Mouse (Mus musculus) liver, embryonic 14.5 days (tissue): Measurements from ENCODE around the gene Shisa8. TPM values are rescaled to one million over a fixed set of nuclear protein-coding genes. Genes with fewer than 3 reads are reported as not detected.

ENCODE experiments used
- ATAC-seq: fragments of 200-750 bp; cut with Nextera tagmentation; 2 replicates; pipeline ENCODE4 v1.8.0; 2017; ENCODE audit warnings: moderate number of reproducible peaks, mild to moderate bottlenecking, moderate library complexity; ENCODE audit not compliant: insufficient read depth
- DNase-seq, 3 experiments: peaks; one replicate each; pipeline ENCODE4 v3.0.0-alpha.2; 2012 to 2013; ENCODE audit warnings: low read depth in 3 of 3, low spot score in 3 of 3
- H3K27ac ChIP-seq: fragments of 300-500 bp; sonication (generic); 2 replicates; pipeline ENCODE4 v1.5.1; 2014; ENCODE audit warnings: moderate library complexity, mild to moderate bottlenecking, control low read depth, inconsistent platforms
- H3K27me3 ChIP-seq: fragments of 300-500 bp; sonication (generic); 2 replicates; pipeline ENCODE4 v1.6.1; 2014; ENCODE audit warnings: mild to moderate bottlenecking, low read length, moderate library complexity; ENCODE audit not compliant: control insufficient read depth, insufficient read depth
- H3K36me3 ChIP-seq: fragments of 300-500 bp; sonication (generic); replicated peaks from 2 replicates; pipeline ENCODE4 v1.6.1; 2014; ENCODE audit warnings: low read depth; ENCODE audit not compliant: control insufficient read depth, insufficient read depth
- H3K4me1 ChIP-seq, 2 experiments: fragments of 200-500 bp in 1 of 2; fragments of 300-500 bp in 1 of 2; sonication (generic) in 1 of 2; replicated peaks; 2 replicates each; pipeline ENCODE4 v1.6.1; 2012 to 2014; ENCODE audit warnings: antibody characterized with exemption in 1 of 2, inconsistent platforms in 1 of 2, low read length in 1 of 2; ENCODE audit not compliant: control insufficient read depth in 2 of 2, insufficient read depth in 2 of 2
- H3K4me2 ChIP-seq: fragments of 300-500 bp; sonication (generic); 2 replicates; pipeline ENCODE4 v1.6.1; 2014; ENCODE audit warnings: low read depth, mild to moderate bottlenecking, control low read depth, moderate library complexity
- H3K4me3 ChIP-seq, 2 experiments: fragments of 200-500 bp in 1 of 2; fragments of 300-500 bp in 1 of 2; sonication (generic) in 1 of 2; 2 replicates each; pipeline ENCODE4 v1.5.1; 2012 to 2014; ENCODE audit warnings: low read depth in 2 of 2, low read length in 2 of 2, mild to moderate bottlenecking in 2 of 2, control low read depth in 1 of 2, inconsistent platforms in 1 of 2, moderate library complexity in 1 of 2; ENCODE audit not compliant: insufficient read depth in 1 of 2
- H3K9ac ChIP-seq: fragments of 300-500 bp; sonication (generic); replicated peaks from 2 replicates; pipeline ENCODE4 v1.6.1; 2014; ENCODE audit warnings: mild to moderate bottlenecking, control low read depth, moderate library complexity
- H3K9me3 ChIP-seq: fragments of 300-500 bp; sonication (generic); 2 replicates; pipeline ENCODE4 v1.6.1; 2016; ENCODE audit warnings: low read length, mixed read lengths; ENCODE audit not compliant: control insufficient read depth
- CTCF ChIP-seq: IDR thresholded peaks from 2 replicates; pipeline ENCODE4 v1.5.1; 2016; ENCODE audit warnings: antibody characterized with exemption, low read depth, control low read depth
- EP300 ChIP-seq: IDR thresholded peaks from 2 replicates; pipeline ENCODE4 v1.6.1; 2016; ENCODE audit warnings: antibody characterized with exemption, low read depth
- WGBS: fragments of 180-500 bp; shearing (Covaris S2); extraction: QIAGEN DNeasy Blood & Tissue Kit; methylation state at CpG from one replicate; pipeline ENCODE4 v1.1.7; 2014; ENCODE audit not compliant: insufficient replicate concordance; 5-methylcytosine and 5-hydroxymethylcytosine counted together
- polyA plus RNA-seq, 2 experiments: library from polyadenylated mRNA; depleted of rRNA in 1 of 2; stranded (reverse) in 1 of 2; unstranded in 1 of 2; fragments of >200 nt; fragmentation: Nextera tagmentation in 1 of 2; extraction: Ambion mirVana in 1 of 2; gene quantifications; 2 replicates each; pipeline versions ENCODE4 v1.2.1 to v1.2.3; 2012 to 2014

Gene Shisa8
- polyA plus RNA-seq, 2 experiments = 0.05 to 0.15 TPM

- Histone ChIP-seq H3K4me1 (no peaks in the 10 kb centered on the region), H3K27ac (no peak overlapping the region), H3K9me3 (no peaks in the 10 kb centered on the region), H3K36me3 (peaks cover 35% of the 10 kb centered on the region), H3K9ac (no peak overlapping the region), H3K27me3 (peaks cover 17% of the 10 kb centered on the region), H3K4me2 (no peak overlapping the region), H3K4me3 (no peak overlapping the region)
- WGBS = 62% methylated on average over 10 of the region's 10 CpGs
- no peak for TF ChIP-seq EP300
- TF ChIP-seq CTCF = no peak
- DNase-seq (no peak), ATAC-seq (no peak)
Measured at GRCm38 (mm10) chr15:82204680-82205371, 7.8 kb downstream of the Shisa8 start.

GRCm38 (mm10) chr15:82203611-82204351 lies 8.8 kb downstream of the Shisa8 start:
- no peak overlapping the region for H3K4me2 ChIP-seq
- no peak overlapping the region for H3K4me3 ChIP-seq
- H3K36me3 ChIP-seq = peaks cover 38% of the 10 kb centered on the region
- WGBS = 86% methylated on average over 20 of the region's 20 CpGs
- H3K27ac ChIP-seq = no peak overlapping the region
- no peak for ATAC-seq
- TF ChIP-seq CTCF (no peak), EP300 (no peak)
- DNase-seq = no peak
- H3K9ac ChIP-seq = no peak overlapping the region
- H3K9me3 ChIP-seq = no peaks in the 10 kb centered on the region
- H3K27me3 ChIP-seq = peaks cover 14% of the 10 kb centered on the region
- H3K4me1 ChIP-seq = no peaks in the 10 kb centered on the region

- TF ChIP-seq CTCF = no peak
- TF ChIP-seq EP300 = no peak
- peaks cover 10% of the 10 kb centered on the region for H3K27me3 ChIP-seq
- DNase-seq (no peak), ATAC-seq (no peak)
- H3K9ac ChIP-seq = no peak overlapping the region
- no peaks in the 10 kb centered on the region for H3K9me3 ChIP-seq
- no peaks in the 10 kb centered on the region; a peak in 1 of 4 replicates for H3K4me1 ChIP-seq
- H3K4me2 ChIP-seq = no peak overlapping the region
- peaks cover 38% of the 10 kb centered on the region for H3K36me3 ChIP-seq
- H3K27ac ChIP-seq = no peak overlapping the region
- H3K4me3 ChIP-seq = no peak overlapping the region
- WGBS = 89% methylated on average over 10 of the region's 10 CpGs
Measured at GRCm38 (mm10) chr15:82203090-82203489, 9.5 kb downstream of the Shisa8 start.

GRCm38 (mm10) chr15:82202086-82202485 lies 10.5 kb downstream of the Shisa8 start:
- peaks cover 1% of the 10 kb centered on the region for H3K27me3 ChIP-seq
- WGBS = 87% methylated on average over 6 of the region's 6 CpGs
- no peak overlapping the region for H3K9ac ChIP-seq
- DNase-seq (no peak), ATAC-seq (no peak)
- no peak overlapping the region for H3K27ac ChIP-seq
- H3K4me2 ChIP-seq = no peak overlapping the region
- H3K4me1 ChIP-seq = no peaks in the 10 kb centered on the region; a peak in 1 of 4 replicates
- H3K4me3 ChIP-seq = no peak overlapping the region
- no peaks in the 10 kb centered on the region for H3K9me3 ChIP-seq
- peaks cover 47% of the 10 kb centered on the region for H3K36me3 ChIP-seq
- no peak for TF ChIP-seq CTCF
- TF ChIP-seq EP300 = no peak

GRCm38 (mm10) chr15:82199546-82199945 lies 13.1 kb downstream of the Shisa8 start:
- DNase-seq (no peak), ATAC-seq (no peak)
- Histone ChIP-seq H3K36me3 (peaks cover 56% of the 10 kb centered on the region), H3K9ac (no peak overlapping the region), H3K27ac (no peak overlapping the region), H3K27me3 (no peaks in the 10 kb centered on the region), H3K4me1 (no peaks in the 10 kb centered on the region; a peak in 1 of 4 replicates), H3K9me3 (no peaks in the 10 kb centered on the region), H3K4me3 (no peak overlapping the region), H3K4me2 (no peak overlapping the region)
- TF ChIP-seq CTCF (no peak), EP300 (no peak)
- WGBS = 88% methylated on average over 12 of the region's 12 CpGs
